Mouse (Mus musculus): ENCODE measurements around the gene Kif14. TPM values are rescaled to one million over a fixed set of nuclear protein-coding genes. Genes with fewer than 3 reads are reported as not detected.

The Kif14 gene
- not detected in 2 replicates for polyA plus RNA-seq (2012; ENCODE audit: insufficient read depth, insufficient read length, missing spikeins)

DNA sequence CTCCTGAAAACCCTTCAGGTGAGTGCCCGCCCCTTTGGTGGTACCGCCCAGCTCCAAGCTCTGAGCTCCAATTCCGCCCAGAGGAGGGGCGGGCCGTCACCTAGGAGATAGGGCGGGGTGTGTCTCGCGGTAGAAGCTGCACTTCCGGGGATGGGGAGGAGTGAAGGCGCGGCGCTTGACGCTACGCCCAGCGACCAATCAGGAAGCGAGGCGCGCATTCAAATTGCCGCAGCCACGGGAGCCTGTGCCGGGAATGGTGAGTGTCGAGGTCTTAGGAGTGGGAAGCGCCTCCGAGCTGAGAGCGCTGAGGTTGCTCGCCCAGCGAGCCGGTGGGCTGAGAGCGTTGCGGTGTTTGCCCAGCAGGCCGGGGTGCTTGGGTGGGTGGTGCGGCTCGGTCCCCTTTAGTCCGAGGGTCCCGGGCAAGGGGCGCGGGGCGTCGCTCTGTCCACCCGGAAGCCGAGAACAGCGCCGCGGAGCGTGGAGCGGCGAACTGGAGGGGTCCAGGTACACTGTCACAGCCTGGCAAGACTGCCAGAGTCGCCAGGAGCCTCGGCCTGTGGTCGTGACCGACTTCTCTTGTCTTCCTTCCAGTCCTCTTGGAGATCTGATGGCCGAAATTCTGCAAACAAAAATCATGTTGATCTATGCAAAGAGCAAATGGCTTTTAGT, at the start of gene Kif14:
TSS of gene Kif14 (plus strand) at position 201 of the 669 bp plus-strand sequence.
- Histone ChIP-seq H3K4me3 (ENCODE audit: insufficient read depth, low read depth, low read length) (peak within 1 kb of the TSS; percentile 55), H3K27ac (replicated peaks; ENCODE audit: low read depth, low read length) (no peak within 1 kb of the TSS), H3K4me1 (ENCODE audit: control insufficient read depth, insufficient read depth, insufficient read length, low read length) (no peaks in the 10 kb centered on the region; the same call in 1 of the 2 replicates)

DNA sequence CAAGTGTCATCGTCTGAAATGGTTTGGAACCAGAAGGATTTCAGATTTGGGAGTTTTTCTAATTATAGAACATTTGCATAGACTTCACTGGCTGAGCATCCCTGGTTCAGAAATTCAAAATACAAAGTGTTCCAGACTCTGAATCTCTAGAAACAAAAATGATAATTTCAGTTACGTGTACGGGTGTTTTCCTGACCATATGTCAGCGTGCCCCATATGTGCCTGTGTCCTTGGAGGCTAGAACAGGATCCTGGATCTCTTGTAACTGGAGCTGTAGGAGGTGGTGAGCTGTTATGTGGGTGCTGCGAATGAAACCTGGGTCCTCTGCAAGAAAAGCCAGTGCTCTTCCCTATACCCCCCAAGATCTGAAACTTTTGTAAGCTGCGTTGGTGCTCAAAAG, 47.8 kb upstream of the Kif14 start:
- no peak overlapping the region for H3K4me3 ChIP-seq (ENCODE audit: insufficient read depth, low read depth, low read length)
- no peak overlapping the region for H3K27ac ChIP-seq (replicated peaks; ENCODE audit: low read depth, low read length)
- H3K4me1 ChIP-seq (ENCODE audit: control insufficient read depth, insufficient read depth, insufficient read length, low read length), result no peaks in the 10 kb centered on the region

DNA sequence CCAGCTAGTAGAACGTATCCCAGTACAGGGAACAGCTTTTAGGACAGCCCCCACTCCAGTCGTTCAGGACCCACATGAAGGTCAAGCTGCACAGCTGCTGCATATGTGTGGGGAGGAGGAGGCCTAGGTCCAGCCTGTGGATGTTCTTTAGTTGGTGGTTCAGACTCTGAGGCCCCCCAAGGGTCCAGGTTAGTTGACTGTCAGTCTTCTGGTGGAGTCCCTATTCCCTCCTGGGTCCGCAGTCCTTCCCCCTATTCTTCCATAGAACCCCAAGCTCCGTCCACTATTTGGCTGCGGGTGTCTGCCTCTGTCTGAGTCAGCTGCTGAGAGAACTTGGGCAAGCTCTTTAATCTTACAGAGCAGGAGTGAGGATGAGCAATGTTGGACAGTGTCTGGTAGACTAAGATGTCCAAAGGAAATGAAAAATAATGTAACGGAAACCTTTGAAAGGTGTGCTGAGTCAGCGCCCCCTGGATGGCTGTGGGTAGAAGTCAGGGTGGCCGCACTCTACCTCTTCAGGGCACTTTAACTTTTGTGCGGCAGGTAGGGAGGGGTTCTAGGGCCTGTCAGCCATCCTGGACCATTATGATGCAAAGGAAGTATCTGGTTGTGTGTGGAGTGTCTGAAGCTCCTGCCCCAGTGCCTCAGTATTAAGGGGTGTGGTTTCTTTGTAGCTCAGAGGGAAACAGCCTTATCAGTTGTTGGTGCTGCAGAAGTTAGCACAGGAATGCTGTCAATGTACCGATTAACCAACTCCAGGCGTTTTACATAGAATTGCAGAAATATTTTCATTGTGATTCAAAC, 38.8 kb upstream of the Kif14 start:
- Histone ChIP-seq H3K4me1 (ENCODE audit: control insufficient read depth, insufficient read depth, insufficient read length, low read length) (no peaks in the 10 kb centered on the region), H3K27ac (replicated peaks; ENCODE audit: low read depth, low read length) (no peak overlapping the region), H3K4me3 (ENCODE audit: insufficient read depth, low read depth, low read length) (no peak overlapping the region)

DNA sequence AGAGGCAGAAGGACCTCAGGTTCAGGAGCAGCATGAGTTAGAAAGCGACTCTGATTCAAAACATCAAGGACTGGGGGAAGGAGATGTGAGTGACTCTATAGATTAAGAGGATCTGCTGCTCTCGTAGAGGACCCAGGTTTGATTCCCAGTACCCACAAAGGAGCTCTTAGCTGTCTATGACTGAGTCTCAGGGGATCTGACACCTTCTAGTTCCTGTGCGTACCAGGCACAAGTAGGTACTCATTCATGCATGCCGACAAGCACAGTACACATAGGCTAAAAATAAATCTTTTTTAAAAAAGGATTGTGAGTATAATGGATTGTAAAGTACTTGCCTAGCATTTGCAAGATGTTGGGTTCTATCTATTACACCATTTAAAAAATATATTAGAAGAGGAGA, 37.2 kb upstream of the Kif14 start:
- Histone ChIP-seq H3K4me3 (ENCODE audit: insufficient read depth, low read depth, low read length) (no peak overlapping the region), H3K4me1 (ENCODE audit: control insufficient read depth, insufficient read depth, insufficient read length, low read length) (no peaks in the 10 kb centered on the region), H3K27ac (replicated peaks; ENCODE audit: low read depth, low read length) (no peak overlapping the region)

DNA sequence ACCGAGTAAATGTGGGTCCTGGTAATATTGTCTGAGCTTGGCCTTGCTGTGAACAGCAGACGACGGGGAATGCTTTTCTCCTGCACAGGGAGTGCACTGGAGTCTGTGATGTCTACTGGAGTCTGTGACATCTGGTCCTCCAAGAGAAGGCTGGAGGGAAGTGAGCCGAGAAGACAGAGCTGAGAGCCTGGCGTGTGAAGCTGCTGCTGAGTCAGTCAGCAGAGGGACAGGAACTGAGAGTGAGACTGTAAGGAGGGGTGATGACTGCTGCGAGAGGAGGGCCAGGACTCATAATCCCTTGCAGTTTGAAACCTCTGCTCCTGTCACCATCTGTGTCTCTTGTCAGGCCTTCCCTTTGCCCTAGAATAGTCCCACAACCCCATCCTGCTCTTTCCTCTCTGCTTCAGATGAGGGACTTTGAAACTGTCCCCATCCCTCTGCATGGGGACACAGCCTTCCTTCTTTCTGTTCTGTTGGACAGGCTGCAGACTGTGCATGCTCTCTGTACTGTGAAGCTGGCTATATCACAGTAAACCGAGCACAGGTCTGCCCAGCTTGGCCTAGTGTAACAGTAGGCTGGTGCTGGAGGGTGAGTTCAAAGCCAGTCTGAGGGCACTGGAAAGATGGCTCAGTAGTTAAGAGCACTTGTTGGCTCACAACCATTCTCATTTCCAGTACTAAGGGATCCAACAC, 35.9 kb upstream of the Kif14 start:
- H3K4me3 ChIP-seq (ENCODE audit: insufficient read depth, low read depth, low read length), result no peak overlapping the region
- no peaks in the 10 kb centered on the region for H3K4me1 ChIP-seq (ENCODE audit: control insufficient read depth, insufficient read depth, insufficient read length, low read length)
- H3K27ac ChIP-seq (replicated peaks; ENCODE audit: low read depth, low read length), result no peak overlapping the region

DNA sequence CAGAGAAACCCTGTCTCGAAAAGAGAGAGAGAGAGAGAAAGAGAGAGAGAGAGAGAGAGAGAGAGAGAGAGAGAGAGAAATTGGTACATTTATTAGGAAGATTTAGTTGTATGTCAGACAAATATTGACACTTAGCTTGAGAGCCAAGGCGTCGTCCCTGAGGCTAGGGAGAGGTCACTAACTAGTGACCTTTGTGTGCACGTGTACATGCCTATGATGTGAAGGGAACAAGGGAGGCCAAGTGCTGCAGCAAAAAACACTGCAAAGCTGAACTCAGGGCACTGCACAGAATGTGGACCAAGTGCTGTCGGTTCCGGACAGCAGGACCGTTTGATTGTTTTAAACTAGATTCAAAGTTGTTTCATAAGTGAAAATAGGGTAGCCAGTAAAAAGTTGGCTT, 25.4 kb upstream of the Kif14 start:
- H3K4me3 ChIP-seq (ENCODE audit: insufficient read depth, low read depth, low read length), result no peak overlapping the region
- no peak overlapping the region for H3K27ac ChIP-seq (replicated peaks; ENCODE audit: low read depth, low read length)
- H3K4me1 ChIP-seq (ENCODE audit: control insufficient read depth, insufficient read depth, insufficient read length, low read length), result no peaks in the 10 kb centered on the region

GRCm38 (mm10) chr1:136442809-136443208, 23.3 kb upstream of the Kif14 start:
- no peaks in the 10 kb centered on the region for H3K4me1 ChIP-seq (ENCODE audit: control insufficient read depth, insufficient read depth, insufficient read length, low read length)
- H3K27ac ChIP-seq (replicated peaks; ENCODE audit: low read depth, low read length), result no peak overlapping the region
- no peak overlapping the region for H3K4me3 ChIP-seq (ENCODE audit: insufficient read depth, low read depth, low read length)

DNA sequence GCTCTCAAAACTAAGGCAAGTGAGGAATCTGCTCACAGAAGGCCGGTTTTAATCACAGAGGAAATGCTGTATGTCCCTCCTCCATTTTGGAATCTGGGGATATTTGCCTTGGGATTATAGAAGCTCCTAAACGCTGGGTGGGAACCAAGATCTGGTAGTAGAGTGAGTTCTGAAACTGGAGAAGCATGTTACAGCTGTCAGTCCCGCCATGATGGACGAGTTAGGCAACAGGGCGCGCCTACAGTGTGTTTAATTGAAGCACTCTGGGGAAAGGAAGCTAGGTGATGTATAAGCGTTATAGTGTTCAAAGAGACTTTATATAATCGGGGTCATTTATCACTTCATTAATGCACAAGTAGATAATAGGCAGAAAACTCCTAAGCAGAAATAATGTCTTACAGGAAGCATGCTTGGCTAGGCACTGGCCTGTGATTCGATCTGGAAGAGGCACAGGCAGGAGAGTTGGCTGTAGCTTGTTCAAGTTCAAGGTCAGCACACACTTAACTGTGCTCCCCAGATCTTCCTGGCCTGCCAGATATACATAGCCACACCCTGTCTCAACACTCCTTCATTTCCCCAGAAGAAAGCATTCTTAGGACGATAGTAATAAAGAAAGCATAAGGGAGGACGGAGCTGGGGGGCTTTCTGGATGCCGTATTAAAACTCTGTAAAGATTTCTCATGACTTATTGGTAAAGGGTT, 21.4 kb upstream of the Kif14 start:
- Histone ChIP-seq H3K4me3 (ENCODE audit: insufficient read depth, low read depth, low read length) (no peak overlapping the region), H3K4me1 (ENCODE audit: control insufficient read depth, insufficient read depth, insufficient read length, low read length) (no peaks in the 10 kb centered on the region), H3K27ac (replicated peaks; ENCODE audit: low read depth, low read length) (no peak overlapping the region)

GRCm38 (mm10) chr1:136446933-136447332, 19.2 kb upstream of the Kif14 start:
- H3K4me1 ChIP-seq (ENCODE audit: control insufficient read depth, insufficient read depth, insufficient read length, low read length), result no peaks in the 10 kb centered on the region
- no peak overlapping the region for H3K27ac ChIP-seq (replicated peaks; ENCODE audit: low read depth, low read length)
- H3K4me3 ChIP-seq (ENCODE audit: insufficient read depth, low read depth, low read length), result no peak overlapping the region

DNA sequence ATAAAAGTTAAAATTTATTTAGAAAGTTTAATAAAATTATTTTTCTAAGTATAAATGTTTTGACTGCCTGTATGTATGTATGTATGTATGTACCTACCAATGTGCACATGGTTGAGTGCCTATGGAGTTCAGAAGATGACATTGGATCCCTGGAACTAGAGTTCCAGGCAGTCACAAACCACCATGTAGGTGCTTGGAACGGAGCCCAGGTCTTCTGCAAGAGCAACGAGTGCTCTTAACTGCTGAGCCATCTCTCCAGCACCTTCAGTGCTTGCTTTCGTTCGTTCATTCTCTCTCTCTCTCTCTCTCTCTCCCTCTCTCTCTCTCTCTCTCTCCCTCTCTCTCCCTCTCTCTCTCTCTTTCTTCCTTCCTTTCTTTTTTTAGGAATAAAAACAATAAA, 18.8 kb upstream of the Kif14 start:
- Histone ChIP-seq H3K4me1 (ENCODE audit: control insufficient read depth, insufficient read depth, insufficient read length, low read length) (no peaks in the 10 kb centered on the region), H3K4me3 (ENCODE audit: insufficient read depth, low read depth, low read length) (no peak overlapping the region), H3K27ac (replicated peaks; ENCODE audit: low read depth, low read length) (no peak overlapping the region)

DNA sequence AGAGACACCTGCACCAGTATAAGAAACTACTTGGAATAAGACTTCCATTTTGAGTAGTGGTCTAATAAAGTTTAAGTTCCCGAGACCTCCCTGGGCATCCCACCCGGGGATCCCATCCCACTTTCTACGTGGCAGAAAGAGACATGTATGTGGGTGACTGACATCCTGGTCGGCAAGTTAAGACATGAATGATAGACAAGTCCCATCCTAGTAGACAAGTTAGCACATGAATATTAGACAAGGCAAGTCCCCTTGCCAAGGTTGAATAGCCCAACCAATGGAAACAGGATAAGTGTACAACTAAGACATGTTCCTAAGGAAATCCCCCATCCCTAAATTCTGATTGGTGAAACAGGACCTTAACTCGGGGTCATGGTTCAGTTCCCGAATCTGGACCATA, 16.6 kb upstream of the Kif14 start:
- Histone ChIP-seq H3K4me3 (ENCODE audit: insufficient read depth, low read depth, low read length) (no peak overlapping the region), H3K27ac (replicated peaks; ENCODE audit: low read depth, low read length) (no peak overlapping the region), H3K4me1 (ENCODE audit: control insufficient read depth, insufficient read depth, insufficient read length, low read length) (no peaks in the 10 kb centered on the region)

DNA sequence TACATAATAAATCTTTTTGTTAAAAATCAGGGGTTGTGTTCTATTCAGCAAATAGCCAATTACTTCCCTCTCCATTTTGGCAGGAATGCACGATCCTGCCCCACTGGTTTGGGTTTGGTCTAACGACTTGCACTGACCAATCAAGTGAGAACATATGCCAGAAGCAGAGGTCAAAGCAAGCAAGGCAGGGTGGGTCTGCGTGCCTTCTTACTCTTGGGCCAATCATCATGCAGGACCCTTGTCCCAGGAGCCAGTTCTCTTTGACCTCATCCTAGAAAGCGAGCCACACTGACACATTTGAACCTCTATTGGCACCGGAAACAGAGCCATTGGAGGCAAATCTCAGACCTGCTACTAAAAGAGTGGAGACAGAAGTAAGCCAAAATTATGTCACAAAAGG, 15.9 kb upstream of the Kif14 start:
- Histone ChIP-seq H3K27ac (replicated peaks; ENCODE audit: low read depth, low read length) (no peak overlapping the region), H3K4me1 (ENCODE audit: control insufficient read depth, insufficient read depth, insufficient read length, low read length) (no peaks in the 10 kb centered on the region)

DNA sequence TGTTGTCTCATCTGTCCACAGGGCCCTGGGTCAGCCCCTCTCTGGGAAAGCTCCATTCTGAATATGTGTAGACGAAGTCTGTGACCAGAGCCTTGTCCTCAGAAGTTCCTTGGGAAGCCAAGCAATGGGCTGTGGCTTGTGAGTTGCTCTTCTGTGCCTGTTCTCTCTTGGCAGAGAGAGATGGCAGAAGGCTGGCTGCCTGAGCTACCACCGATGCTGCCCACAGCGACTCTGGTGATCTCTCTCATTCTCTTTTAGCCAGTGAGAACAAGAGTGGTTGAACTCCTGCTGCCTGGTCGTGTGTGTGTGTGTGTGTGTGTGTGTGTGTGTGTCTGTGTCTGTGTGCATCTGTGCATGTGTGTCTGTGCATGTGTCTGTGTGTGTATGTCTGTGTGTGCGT, 13.7 kb upstream of the Kif14 start:
- Histone ChIP-seq H3K4me3 (ENCODE audit: insufficient read depth, low read depth, low read length) (no peak overlapping the region), H3K27ac (replicated peaks; ENCODE audit: low read depth, low read length) (no peak overlapping the region), H3K4me1 (ENCODE audit: control insufficient read depth, insufficient read depth, insufficient read length, low read length) (no peaks in the 10 kb centered on the region)

More for the DNA sequence above, 15.9 kb upstream of the Kif14 start:
- H3K4me3 ChIP-seq (ENCODE audit: insufficient read depth, low read depth, low read length), result no peak overlapping the region

DNA sequence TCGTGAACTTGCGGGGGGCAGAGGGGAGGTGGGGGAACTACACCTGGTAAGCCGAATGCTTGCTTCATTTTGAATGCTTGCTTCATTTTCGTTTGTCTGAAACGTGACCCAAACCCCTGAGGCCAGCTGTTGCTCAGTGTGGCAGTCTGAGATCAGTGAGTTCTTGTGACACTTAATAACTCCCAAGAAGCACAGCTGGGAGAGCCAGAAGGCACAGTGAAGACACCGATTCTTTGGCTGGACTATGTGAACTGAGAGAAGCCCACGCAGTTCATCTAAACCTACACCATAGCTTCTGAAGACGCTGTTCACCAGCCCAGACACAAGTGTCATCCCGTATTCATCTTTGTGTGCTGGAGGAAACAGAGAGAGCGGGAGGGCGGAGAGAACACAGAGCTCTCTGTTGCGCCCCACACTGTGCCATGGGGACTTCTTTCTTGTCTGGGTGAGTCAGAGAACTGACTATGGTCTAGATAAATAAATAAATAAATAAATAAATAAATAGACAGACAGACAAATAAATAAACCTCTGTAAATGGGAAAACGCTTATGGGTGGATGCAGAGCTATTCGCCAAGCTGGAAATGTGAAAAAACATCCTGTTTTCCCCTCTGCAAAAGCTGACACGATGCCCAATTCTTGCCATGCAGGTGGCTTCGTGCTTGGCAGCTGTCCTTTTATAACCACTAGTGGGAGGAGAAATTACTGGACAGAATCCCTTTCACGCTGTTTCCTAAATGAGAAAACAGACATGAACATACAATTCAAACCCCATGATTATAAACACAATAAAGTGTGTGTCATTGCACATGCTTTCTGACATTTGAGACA, 10.2 kb upstream of the Kif14 start:
- H3K4me3 ChIP-seq (ENCODE audit: insufficient read depth, low read depth, low read length), result no peak overlapping the region
- no peak overlapping the region for H3K27ac ChIP-seq (replicated peaks; ENCODE audit: low read depth, low read length)
- H3K4me1 ChIP-seq (ENCODE audit: control insufficient read depth, insufficient read depth, insufficient read length, low read length), result no peaks in the 10 kb centered on the region

Data from brown adipose tissue, adult 24 weeks (tissue).